Mouse (Mus musculus) embryonic fibroblast, embryonic 13.5 days (primary cell): ENCODE data around the gene A030003K21Rik.

Experiments
- CTCF ChIP-seq: IDR thresholded peaks from 2 replicates; pipeline ENCODE4 v1.5.1; 2011; ENCODE audit warnings: mild to moderate bottlenecking, control low read depth, low read length, moderate library complexity, borderline replicate concordance; ENCODE audit not compliant: insufficient read depth
- POLR2A ChIP-seq: IDR thresholded peaks from 2 replicates; pipeline ENCODE4 v1.6.1; 2011; ENCODE audit warnings: low read depth, mild to moderate bottlenecking, control low read depth, low read length, moderate library complexity

GRCm38 (mm10) chr1:82966413-82966812, 23.2 kb upstream of the A030003K21Rik start:
- TF ChIP-seq CTCF, result no peak
- no peak for TF ChIP-seq POLR2A
